Mouse (Mus musculus) monocyte, adult 2 months (primary cell): Measurements from ENCODE around the gene Nnmt.
A peak's percentile ranks its signal among the peaks of the same experiment; 100 is the strongest.

Source experiments
- DNase-seq, 2 experiments: peaks; one replicate each; pipeline ENCODE4 v3.0.0; 2022; ENCODE audit warnings: low spot score in 2 of 2, low read depth in 1 of 2

Nnmt gene

GRCm38 (mm10) chr9:48604939-48605598 lies at the start of gene Nnmt:
Gene Nnmt, minus strand, starts transcription at chr9:48605153.
- DNase-seq: no peak

DNA sequence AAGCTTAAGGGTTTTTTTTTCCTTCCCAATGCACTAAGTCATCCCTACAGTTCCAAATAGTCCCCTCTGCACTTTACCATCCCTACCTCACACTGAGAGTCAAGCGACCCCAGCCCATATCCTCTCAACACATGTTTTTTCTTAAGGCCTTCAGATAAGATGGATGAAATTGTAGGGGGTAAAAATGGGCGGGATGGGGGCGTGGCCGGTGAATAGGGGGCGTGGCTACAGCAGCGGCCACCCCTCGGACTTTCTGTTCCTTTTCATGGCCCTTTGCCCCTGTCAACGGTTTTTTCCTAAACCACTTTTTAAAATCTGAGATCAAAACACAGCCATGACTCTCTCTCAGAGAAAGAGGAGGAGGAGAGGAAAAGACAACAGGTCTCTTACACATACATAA lies 49.8 kb upstream of the Nnmt start:
- DNase-seq: no peak

- DNase-seq: no peak
Observed at GRCm38 (mm10) chr9:48653399-48654070, 48.6 kb upstream of the Nnmt start.

DNA sequence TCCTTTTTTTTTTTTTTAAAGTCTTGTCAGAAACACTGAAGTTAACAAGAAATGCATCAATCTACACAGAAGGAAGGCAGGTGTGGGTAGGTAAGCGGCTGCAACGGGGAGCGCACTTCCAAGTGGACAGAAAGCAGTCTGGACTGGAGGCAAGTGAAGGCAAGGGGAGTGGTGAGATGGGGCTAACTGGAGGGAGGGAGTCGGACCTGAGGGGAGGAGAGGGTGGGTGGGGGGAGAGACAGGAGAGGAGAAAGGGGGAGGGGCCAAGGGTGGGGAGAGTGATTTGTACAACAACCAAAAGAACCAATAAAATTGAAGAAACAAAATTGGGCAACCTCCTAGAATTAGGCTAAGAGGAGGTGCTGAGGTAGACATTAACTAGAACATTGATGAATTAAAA lies 47.1 kb upstream of the Nnmt start:
- DNase-seq: no peak

DNA sequence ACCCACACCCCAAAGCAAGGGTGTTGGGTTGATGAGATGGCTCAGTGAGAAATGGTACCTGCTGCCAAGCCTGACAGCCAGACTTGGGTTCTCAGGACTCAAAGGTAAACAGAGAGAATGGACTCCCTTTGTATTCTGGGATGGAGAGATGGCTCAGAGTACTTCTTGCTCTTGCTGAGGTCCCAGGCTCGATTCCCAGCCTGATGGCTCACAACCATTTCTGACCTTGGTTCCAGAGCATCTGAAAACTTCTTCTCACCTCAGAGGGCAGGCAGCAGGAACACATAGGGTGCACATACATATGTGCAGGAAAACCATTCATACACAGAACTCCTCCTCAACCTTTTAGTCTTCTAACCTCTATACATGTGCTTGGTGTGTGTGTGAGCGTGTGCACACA lies 45.9 kb upstream of the Nnmt start:
- DNase-seq: no peak

GRCm38 (mm10) chr9:48649851-48650685 lies 45.1 kb upstream of the Nnmt start:
- DNase-seq: no peak

DNA sequence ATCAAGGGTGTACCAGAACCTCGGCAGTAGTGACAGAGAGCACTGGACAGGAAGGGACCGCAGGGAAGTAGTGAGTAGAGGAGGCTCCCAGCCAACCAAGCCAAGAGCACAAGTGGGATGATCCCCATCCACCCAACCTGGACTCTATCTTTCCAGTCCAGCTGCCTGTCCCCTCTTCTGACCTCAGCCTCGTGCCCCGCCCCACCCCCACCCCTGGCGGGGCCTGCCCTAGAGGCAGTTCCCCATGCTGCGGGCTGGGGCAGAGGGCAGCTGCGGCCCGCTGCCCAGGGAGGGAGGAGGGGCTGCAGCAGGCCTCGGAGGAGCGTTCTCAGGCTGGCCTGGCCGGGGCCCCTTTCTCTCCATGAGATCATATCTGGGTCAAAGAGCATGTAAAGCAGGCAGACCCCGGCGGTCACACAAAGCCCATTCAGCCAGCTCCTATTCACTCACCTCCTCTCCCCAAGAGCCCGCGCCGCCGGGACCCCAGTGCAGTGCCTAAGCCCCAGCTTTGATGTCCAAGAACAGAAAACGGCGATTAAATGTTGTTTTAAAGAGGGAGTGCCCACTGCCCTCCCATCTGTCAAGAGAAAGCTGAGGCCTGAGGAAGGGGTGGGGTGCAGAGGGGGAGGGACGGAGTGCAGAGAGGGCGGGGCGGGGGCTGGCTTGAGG lies 44.3 kb upstream of the Nnmt start:
- no peak for DNase-seq

- DNase-seq: no peak
Observed at GRCm38 (mm10) chr9:48648285-48649097, 43.5 kb upstream of the Nnmt start.

DNA sequence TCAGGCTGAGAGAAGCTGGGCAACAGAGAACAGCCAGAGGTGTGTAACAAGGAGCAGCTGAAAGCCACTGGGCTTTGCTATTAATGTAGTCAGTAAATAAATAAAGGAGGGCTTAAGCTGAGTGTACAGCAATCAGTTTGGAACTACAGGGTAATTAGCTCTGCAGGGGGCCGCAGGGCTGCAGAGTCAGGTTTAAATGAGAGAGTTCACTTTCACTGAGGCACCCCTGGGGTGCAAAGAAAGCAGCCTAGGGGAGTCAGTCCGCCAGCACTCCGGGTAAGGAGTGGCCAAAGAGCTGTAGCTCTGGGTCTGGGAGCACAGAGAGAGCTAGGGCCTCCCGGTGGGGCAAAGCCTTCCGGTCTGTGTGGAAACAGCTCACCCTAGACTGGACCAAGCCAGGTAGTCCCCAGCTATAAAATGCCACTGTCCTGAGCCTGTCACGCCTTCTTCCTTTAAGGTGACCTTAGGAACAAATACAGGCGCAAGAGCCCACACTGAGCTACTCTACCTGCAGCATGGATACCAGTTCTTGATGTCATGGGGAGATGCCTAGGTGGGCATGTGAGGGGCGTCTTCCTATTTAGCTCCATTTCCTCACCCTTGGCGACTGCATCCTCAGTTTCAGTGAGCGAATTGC lies 42.8 kb upstream of the Nnmt start:
- no peak for DNase-seq

GRCm38 (mm10) chr9:48646781-48647647 lies 42.1 kb upstream of the Nnmt start:
- no peak for DNase-seq

DNA sequence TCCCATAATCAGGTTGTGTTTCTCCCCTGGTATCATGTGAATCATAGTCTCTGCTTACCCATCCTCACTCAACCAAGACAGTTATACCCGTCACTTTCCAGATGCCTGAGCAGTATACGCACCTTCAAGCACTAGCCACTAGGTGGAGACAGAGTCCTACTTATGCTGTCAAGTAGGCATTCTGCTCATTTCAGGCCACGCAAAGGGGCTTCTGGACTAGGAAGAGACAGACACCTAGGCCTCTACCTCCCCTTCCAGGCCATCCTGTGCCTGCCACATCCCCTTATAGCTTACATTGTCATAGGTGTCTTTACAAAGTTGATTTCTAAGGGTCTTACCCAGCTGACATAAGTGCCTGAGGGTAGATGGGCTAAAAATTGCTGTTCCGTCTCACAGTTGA lies 41.3 kb upstream of the Nnmt start:
- peak; percentile 19 to 39 for DNase-seq

- no peak for DNase-seq
Observed at GRCm38 (mm10) chr9:48645648-48646126, 40.7 kb upstream of the Nnmt start.

GRCm38 (mm10) chr9:48644926-48645647 lies 40.1 kb upstream of the Nnmt start:
- DNase-seq: no peak

DNA sequence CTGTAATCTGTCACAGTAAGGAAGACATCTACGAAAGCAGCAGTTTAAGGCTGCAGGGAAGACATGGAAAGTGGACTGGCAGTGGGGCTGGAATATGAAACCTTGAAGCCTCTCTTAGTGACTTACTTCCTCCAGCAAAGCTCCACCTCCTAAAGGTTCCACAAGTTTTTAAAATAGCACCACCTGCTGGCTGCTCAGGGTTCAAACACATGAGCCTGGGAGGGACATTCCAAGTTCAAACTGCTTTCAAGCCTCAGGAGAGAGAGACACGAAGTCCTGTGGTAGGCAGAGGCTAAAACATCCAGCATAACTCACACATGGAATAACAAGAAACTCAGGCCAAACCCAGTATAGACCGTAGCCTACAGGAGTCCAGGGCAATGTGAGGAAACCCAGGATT lies 39.4 kb upstream of the Nnmt start:
- no peak for DNase-seq

GRCm38 (mm10) chr9:48641636-48642035 lies 36.7 kb upstream of the Nnmt start:
- no peak for DNase-seq

GRCm38 (mm10) chr9:48640881-48641280 lies 35.9 kb upstream of the Nnmt start:
- no peak for DNase-seq

- DNase-seq: no peak
Observed at GRCm38 (mm10) chr9:48638176-48638803, 33.3 kb upstream of the Nnmt start.

- no peak for DNase-seq
Observed at GRCm38 (mm10) chr9:48637161-48637560, 32.2 kb upstream of the Nnmt start.
